Mouse (Mus musculus) C2C12 (cell line): ENCODE data around the gene Zbed4. TPM values are rescaled to one million over a fixed set of nuclear protein-coding genes. Genes with fewer than 3 reads are reported as not detected.
"Not testable (repeated sequence)": the region's sequence is repeated elsewhere in the genome, so short reads cannot be mapped to it uniquely, and the experiment has no call there.

Source experiments
- H3K27me3 ChIP-seq: one replicate; pipeline ENCODE4 v1.6.1; 2011; ENCODE audit not compliant: control insufficient read depth, insufficient read depth, insufficient read length
- H3K36me3 ChIP-seq: one replicate; pipeline ENCODE4 v1.6.1; 2011; ENCODE audit not compliant: control insufficient read depth, insufficient read depth
- H3K4me3 ChIP-seq: one replicate; pipeline ENCODE4 v1.5.1; 2011; ENCODE audit warnings: mild to moderate bottlenecking, control low read depth; ENCODE audit not compliant: poor library complexity, insufficient read depth, severe bottlenecking
- H3K79me2 ChIP-seq: one replicate; pipeline ENCODE4 v1.6.1; 2011; ENCODE audit not compliant: control insufficient read depth, insufficient read depth
- H3K79me3 ChIP-seq: one replicate; pipeline ENCODE4 v1.6.1; 2011; ENCODE audit warnings: low read depth, control low read depth
- H3ac ChIP-seq: one replicate; pipeline ENCODE3; 2011; ENCODE audit warnings: low read depth; ENCODE audit not compliant: control insufficient read depth, insufficient read length
- CEBPB ChIP-seq: IDR thresholded peaks from one replicate; pipeline ENCODE4 v1.6.1; 2011; ENCODE audit warnings: low read depth, mild to moderate bottlenecking, control low read depth, moderate library complexity
- CTCF ChIP-seq: IDR thresholded peaks from one replicate; pipeline ENCODE4 v1.5.1; 2011; ENCODE audit not compliant: control insufficient read depth, insufficient read depth, insufficient read length
- FOSL1 ChIP-seq: IDR thresholded peaks from one replicate; pipeline ENCODE4 v1.8.0; 2011; ENCODE audit warnings: mild to moderate bottlenecking, low read length; ENCODE audit not compliant: poor library complexity, insufficient read depth, severe bottlenecking
- MAX ChIP-seq: IDR thresholded peaks from one replicate; pipeline ENCODE4 v1.6.1; 2011; ENCODE audit warnings: mild to moderate bottlenecking, control low read depth
- MYOD1 ChIP-seq: IDR thresholded peaks from one replicate; pipeline ENCODE4 v1.6.1; 2011; ENCODE audit warnings: low read depth; ENCODE audit not compliant: control insufficient read depth, insufficient read length
- MYOG ChIP-seq: IDR thresholded peaks from one replicate; pipeline ENCODE4 v1.6.1; 2011; ENCODE audit not compliant: control insufficient read depth, insufficient read length; ENCODE audit errors: extremely low read depth
- USF1 ChIP-seq: IDR thresholded peaks from one replicate; pipeline ENCODE4 v1.6.1; 2011; ENCODE audit warnings: low read depth, mild to moderate bottlenecking, control low read depth, moderate library complexity
- polyA plus RNA-seq: library from polyadenylated mRNA; unstranded; fragments of >200 nt; fragmentation: generic; extraction: Trizol; gene quantifications from one replicate; pipeline ENCODE4 v1.2.1, GENCODE M21; 2012; ENCODE audit warnings: missing spikeins

The Zbed4 gene
- polyA plus RNA-seq, 1 experiment, result 9.6 TPM

GRCm38 (mm10) chr15:88792140-88792850, 40.8 kb downstream of the Zbed4 start:
- H3K27me3 ChIP-seq, result no peaks in the 10 kb centered on the region
- no peaks in the 10 kb centered on the region for H3K79me3 ChIP-seq
- no peaks in the 10 kb centered on the region for H3K36me3 ChIP-seq
- H3K79me2 ChIP-seq, result no peaks in the 10 kb centered on the region
- TF ChIP-seq MYOG (no peak), USF1 (no peak), MAX (no peak), CEBPB (no peak), MYOD1 (no peak), CTCF (no peak), FOSL1 (no peak)
- no peak overlapping the region for H3ac ChIP-seq
- H3K4me3 ChIP-seq, result no peak overlapping the region

GRCm38 (mm10) chr15:88794729-88795128, 43.3 kb downstream of the Zbed4 start:
- H3K79me3 ChIP-seq, H3ac ChIP-seq, H3K27me3 ChIP-seq, H3K79me2 ChIP-seq, H3K36me3 ChIP-seq, H3K4me3 ChIP-seq: not testable (repeated sequence)

- H3K4me3 ChIP-seq, result no peak overlapping the region
- H3K79me2 ChIP-seq, result no peaks in the 10 kb centered on the region
- no peak overlapping the region for H3ac ChIP-seq
- H3K36me3 ChIP-seq, result peaks cover 4% of the 10 kb centered on the region
- H3K27me3 ChIP-seq, result no peaks in the 10 kb centered on the region
- no peaks in the 10 kb centered on the region for H3K79me3 ChIP-seq
- TF ChIP-seq MYOG (no peak), USF1 (no peak), FOSL1 (no peak), CEBPB (no peak)
Measured at GRCm38 (mm10) chr15:88799950-88800371, 48.5 kb downstream of the Zbed4 start.

- Histone ChIP-seq H3K27me3 (no peaks in the 10 kb centered on the region), H3K79me3 (no peaks in the 10 kb centered on the region), H3K36me3 (peaks cover 13% of the 10 kb centered on the region), H3K79me2 (no peaks in the 10 kb centered on the region), H3K4me3 (no peak overlapping the region), H3ac (no peak overlapping the region)
- TF ChIP-seq CTCF (no peak), MYOD1 (no peak), CEBPB (no peak), MYOG (no peak), FOSL1 (no peak)
Measured at GRCm38 (mm10) chr15:88800921-88801354, 49.5 kb downstream of the Zbed4 start.

- no peak for TF ChIP-seq CEBPB
- no peak for TF ChIP-seq MYOD1
- TF ChIP-seq FOSL1, result no peak
- no peak for TF ChIP-seq MAX
- no peak for TF ChIP-seq CTCF
- Histone ChIP-seq H3K4me3 (no peak overlapping the region), H3K79me3 (no peaks in the 10 kb centered on the region), H3K36me3 (peaks cover 20% of the 10 kb centered on the region), H3ac (no peak overlapping the region), H3K27me3 (no peaks in the 10 kb centered on the region), H3K79me2 (no peaks in the 10 kb centered on the region)
Measured at GRCm38 (mm10) chr15:88801903-88802302, 50.4 kb downstream of the Zbed4 start.

GRCm38 (mm10) chr15:88802348-88802747, 50.9 kb downstream of the Zbed4 start:
- H3K36me3 ChIP-seq, result peaks cover 20% of the 10 kb centered on the region
- no peaks in the 10 kb centered on the region for H3K79me3 ChIP-seq
- no peaks in the 10 kb centered on the region for H3K79me2 ChIP-seq
- TF ChIP-seq USF1, result no peak
- no peak for TF ChIP-seq CEBPB
- no peak for TF ChIP-seq CTCF
- TF ChIP-seq MYOG, result no peak
- TF ChIP-seq MYOD1, result no peak
- no peak for TF ChIP-seq FOSL1
- no peak for TF ChIP-seq MAX
- no peak overlapping the region for H3ac ChIP-seq
- H3K27me3 ChIP-seq, result no peaks in the 10 kb centered on the region
- no peak overlapping the region for H3K4me3 ChIP-seq
